Mouse (Mus musculus) liver, adult 2 months (tissue): ENCODE measurements around the gene Gorasp1.

Experiments
- CTCF ChIP-seq: fragments of 200-500 bp; IDR thresholded peaks from 2 replicates; pipeline ENCODE4 v1.5.1; 2011; ENCODE audit warnings: low read depth, low read length, control low read depth
- POLR2A ChIP-seq: fragments of 200-500 bp; IDR thresholded peaks from 2 replicates; pipeline ENCODE4 v1.6.1; 2011; ENCODE audit warnings: low read length, control low read depth; ENCODE audit not compliant: insufficient read depth; ENCODE audit errors: extremely low read depth

DNA sequence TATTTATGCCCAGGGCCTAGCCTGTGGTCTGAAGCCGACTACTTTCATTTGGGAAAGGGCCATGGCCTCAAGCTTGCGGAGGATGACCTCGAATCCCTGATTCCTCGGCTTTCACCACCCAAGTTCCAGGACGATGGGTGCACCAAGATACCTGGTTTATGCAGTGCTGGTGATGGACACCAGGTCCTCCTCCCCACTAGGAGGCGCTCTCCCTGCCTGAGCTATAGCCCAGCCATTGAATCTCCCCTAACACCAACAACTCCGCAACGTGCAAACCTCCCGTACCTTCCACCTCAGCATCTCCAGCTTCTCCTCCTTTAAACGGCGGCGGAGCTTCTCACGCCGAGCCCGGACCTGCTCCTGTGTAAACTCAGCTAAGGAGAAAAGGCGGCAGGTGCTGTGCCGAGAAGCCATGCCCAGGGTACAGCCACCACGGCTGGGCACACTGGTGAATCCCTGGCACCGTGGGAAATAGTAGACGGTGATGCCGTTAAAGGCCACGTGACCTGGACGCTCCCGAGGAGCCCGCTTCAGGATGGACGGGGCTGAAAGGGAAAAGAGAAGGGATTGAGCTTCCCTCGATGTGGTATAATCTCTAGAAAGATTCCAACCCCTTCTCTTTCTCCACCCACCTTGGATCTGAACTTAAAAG is 36.6 kb upstream of the Gorasp1 start:
- TF ChIP-seq CTCF, result peak; percentile 77
- TF ChIP-seq POLR2A, result no peak
